Mouse (Mus musculus): Measurements from ENCODE around the gene Snx20. TPM values are rescaled to one million over a fixed set of nuclear protein-coding genes. Genes with fewer than 3 reads are reported as not detected.

Snx20 gene
- polyA plus RNA-seq, 1 experiment from 2014 or later, result 2.3 TPM

DNA sequence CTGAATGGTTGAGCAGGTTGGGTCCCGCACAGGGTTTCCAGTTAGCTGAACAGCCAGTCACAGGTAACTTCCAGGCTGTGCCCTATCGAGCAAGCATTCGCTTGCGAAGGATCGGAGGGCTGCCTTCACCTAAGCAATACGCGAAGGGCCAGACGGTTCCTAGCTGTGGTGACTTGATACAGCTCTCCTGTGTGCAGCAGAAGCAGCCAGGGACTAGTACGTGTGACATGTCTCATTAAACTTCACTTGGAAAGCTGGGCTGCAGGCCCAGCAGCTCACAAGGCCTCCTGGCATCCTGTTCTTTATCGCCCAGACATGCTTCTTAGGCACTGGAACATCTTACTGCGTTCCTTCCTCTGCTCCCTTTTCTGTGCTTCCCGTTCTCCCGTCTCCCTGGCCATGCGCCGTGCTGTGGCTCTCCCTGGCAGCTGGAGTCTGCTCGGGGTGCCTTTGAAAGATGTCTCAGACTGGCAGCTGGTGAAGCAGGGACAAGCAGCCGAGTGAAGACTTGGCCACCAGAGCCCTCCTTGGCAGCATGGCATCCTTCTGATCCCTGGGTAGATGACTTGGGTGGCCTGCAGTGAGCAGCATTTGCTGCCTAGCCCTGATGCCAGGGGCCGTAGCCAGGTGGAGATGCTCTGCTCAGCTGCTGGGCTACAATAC, 56.1 kb downstream of the Snx20 start:
- whole genome bisulfite sequencing, result 59% methylated on average over 18 of the region's 18 CpGs
- peak; percentile 18 for ATAC-seq (ENCODE audit: low FRiP score, low TSS enrichment)
- no peaks in the 10 kb centered on the region for H3K9me3 ChIP-seq (ENCODE audit: control insufficient read depth, low read length)
- no peak overlapping the region for H3K4me3 ChIP-seq (ENCODE audit: low read length)
- H3K27me3 ChIP-seq (ENCODE audit: control insufficient read depth, insufficient read depth, low read length), result no peaks in the 10 kb centered on the region
- H3K36me3 ChIP-seq (ENCODE audit: control insufficient read depth, insufficient read depth, low read length), result peaks cover 5% of the 10 kb centered on the region; the same call in 1 of the 2 replicates
- H3K27ac ChIP-seq (ENCODE audit: low read depth, low read length), result peak overlapping the region; percentile 6; the same call in 1 of the 2 replicates
- peak overlapping the region; percentile 14; the same call in 1 of the 2 replicates for H3K9ac ChIP-seq (ENCODE audit: low read depth, low read length)
- H3K4me2 ChIP-seq (replicated peaks; ENCODE audit: low read depth, low read length), result no peak overlapping the region
- peaks cover 42% of the 10 kb centered on the region for H3K4me1 ChIP-seq (ENCODE audit: control insufficient read depth, insufficient read depth, low read length)

DNA sequence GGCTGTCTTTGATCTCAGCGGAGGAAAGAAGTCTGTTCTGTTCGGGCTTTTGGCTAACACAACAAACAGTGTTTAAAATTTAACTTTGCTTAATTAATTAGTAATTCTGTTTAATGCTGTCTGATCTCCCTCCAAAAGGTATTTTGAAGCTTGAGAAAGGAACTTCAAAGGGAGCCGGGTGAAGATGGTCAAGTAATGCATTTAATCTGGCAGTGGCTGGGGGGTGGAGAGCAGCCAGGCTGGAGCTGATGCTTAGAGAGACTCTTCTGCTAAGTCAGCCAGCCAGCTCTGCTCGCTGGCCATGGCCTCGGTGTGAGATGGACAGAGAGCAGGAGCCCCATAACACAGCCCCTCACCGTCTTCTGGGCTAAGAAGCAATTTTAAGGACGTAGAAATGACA, 56.7 kb downstream of the Snx20 start:
- Histone ChIP-seq H3K27ac (ENCODE audit: low read depth, low read length) (peak overlapping the region; percentile 43; the same call in 1 of the 2 replicates), H3K4me2 (replicated peaks; ENCODE audit: low read depth, low read length) (no peak overlapping the region), H3K4me1 (ENCODE audit: control insufficient read depth, insufficient read depth, low read length) (peaks cover 45% of the 10 kb centered on the region), H3K9me3 (ENCODE audit: control insufficient read depth, low read length) (no peaks in the 10 kb centered on the region), H3K36me3 (ENCODE audit: control insufficient read depth, insufficient read depth, low read length) (peaks cover 5% of the 10 kb centered on the region; the same call in 1 of the 2 replicates), H3K9ac (ENCODE audit: low read depth, low read length) (no peak overlapping the region), H3K27me3 (ENCODE audit: control insufficient read depth, insufficient read depth, low read length) (no peaks in the 10 kb centered on the region), H3K4me3 (ENCODE audit: low read length) (no peak overlapping the region)
- WGBS, result 34% methylated on average over 7 of the region's 7 CpGs
- peak; percentile 40 for ATAC-seq (ENCODE audit: low FRiP score, low TSS enrichment)

DNA sequence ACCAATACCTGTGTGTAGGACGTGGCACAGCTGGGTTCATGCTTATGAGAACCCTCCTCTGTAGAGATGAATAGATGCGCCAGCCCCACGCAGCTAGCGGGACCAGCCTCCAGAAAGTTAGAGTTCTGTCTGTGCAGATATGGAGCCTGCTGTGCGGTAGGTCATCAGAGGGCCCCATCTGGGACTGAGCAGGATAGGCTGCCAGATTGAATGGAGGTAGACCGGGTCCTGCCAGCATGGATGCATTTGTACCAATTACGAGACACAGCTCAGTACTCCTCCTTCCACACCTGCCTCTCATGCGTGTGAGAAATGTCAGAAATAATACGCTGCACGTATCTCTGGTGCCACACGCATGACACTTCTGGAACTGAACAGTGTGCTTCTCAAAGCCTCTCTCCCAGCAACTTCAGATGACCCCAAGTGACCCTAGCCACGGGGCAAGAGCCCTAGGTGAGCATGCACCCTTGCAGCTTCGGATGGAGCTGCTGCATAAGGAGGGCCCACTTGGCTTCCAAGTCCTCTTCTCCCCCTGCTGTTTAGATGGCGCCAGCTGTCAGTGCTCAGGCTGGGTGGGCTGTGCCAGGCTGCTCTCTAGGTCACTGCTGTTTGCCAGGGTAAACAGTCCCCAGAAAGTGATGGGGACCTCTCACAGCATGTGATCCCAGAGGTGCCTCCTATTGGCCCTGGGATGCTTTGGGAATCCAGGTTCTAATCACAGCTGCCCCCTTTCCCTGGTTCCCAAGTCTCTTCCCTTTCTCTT, 57.3 kb downstream of the Snx20 start:
- Histone ChIP-seq H3K4me1 (ENCODE audit: control insufficient read depth, insufficient read depth, low read length) (peaks cover 49% of the 10 kb centered on the region), H3K27me3 (ENCODE audit: control insufficient read depth, insufficient read depth, low read length) (no peaks in the 10 kb centered on the region), H3K4me3 (ENCODE audit: low read length) (no peak overlapping the region), H3K9me3 (ENCODE audit: control insufficient read depth, low read length) (no peaks in the 10 kb centered on the region), H3K4me2 (replicated peaks; ENCODE audit: low read depth, low read length) (no peak overlapping the region), H3K27ac (ENCODE audit: low read depth, low read length) (peak overlapping the region; percentile 43; the same call in 1 of the 2 replicates), H3K9ac (ENCODE audit: low read depth, low read length) (no peak overlapping the region), H3K36me3 (ENCODE audit: control insufficient read depth, insufficient read depth, low read length) (peaks cover 5% of the 10 kb centered on the region; the same call in 1 of the 2 replicates)
- 69% methylated on average over 14 of the region's 14 CpGs for WGBS
- peak; percentile 59 for ATAC-seq (ENCODE audit: low FRiP score, low TSS enrichment)

DNA sequence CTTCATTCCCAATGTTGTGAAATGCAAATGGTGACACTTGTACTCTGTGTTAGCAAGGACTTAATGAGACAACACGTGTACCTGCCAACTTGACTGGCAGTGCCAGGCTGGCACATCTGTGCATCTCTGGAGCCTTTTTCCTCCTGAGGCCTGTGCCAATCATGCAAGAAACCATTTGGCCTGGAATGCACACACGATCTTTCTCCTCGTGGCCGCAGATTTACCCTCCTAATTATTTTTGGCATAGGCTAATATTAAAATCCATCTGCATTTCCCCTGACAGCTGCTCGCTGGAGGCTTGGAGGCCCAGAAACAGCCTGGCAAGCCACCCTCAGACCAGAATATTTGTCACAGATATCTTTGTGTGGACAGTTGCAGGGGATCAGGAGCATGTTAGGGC, 58.3 kb downstream of the Snx20 start:
- WGBS, result 83% methylated on average over 5 of the region's 5 CpGs
- H3K36me3 ChIP-seq (ENCODE audit: control insufficient read depth, insufficient read depth, low read length), result peaks cover 3% of the 10 kb centered on the region; the same call in 1 of the 2 replicates
- no peaks in the 10 kb centered on the region for H3K9me3 ChIP-seq (ENCODE audit: control insufficient read depth, low read length)
- no peak overlapping the region for H3K9ac ChIP-seq (ENCODE audit: low read depth, low read length)
- H3K4me2 ChIP-seq (replicated peaks; ENCODE audit: low read depth, low read length), result no peak overlapping the region
- peaks cover 50% of the 10 kb centered on the region for H3K4me1 ChIP-seq (ENCODE audit: control insufficient read depth, insufficient read depth, low read length)
- no peak overlapping the region; the same call in 1 of the 2 replicates for H3K27ac ChIP-seq (ENCODE audit: low read depth, low read length)
- no peak for ATAC-seq (ENCODE audit: low FRiP score, low TSS enrichment)
- no peaks in the 10 kb centered on the region for H3K27me3 ChIP-seq (ENCODE audit: control insufficient read depth, insufficient read depth, low read length)
- H3K4me3 ChIP-seq (ENCODE audit: low read length), result no peak overlapping the region

Other genes starting within 250 kb of the Snx20 start
- 52.4 and 60.9 TPM in 2 replicates for gene Nkd1, start 114.8 kb downstream of the Snx20 start, polyA plus RNA-seq (2014; fragmentation: Nextera tagmentation; extraction: Ambion mirVana)
- gene Nod2, start 11.2 kb upstream of the Snx20 start, polyA plus RNA-seq (2014; fragmentation: Nextera tagmentation; extraction: Ambion mirVana), result 0.11 and 0.15 TPM in 2 replicates
- 9.0 and 16.6 TPM in 2 replicates for gene Cyld, start 60.9 kb upstream of the Snx20 start, polyA plus RNA-seq (2014; fragmentation: Nextera tagmentation; extraction: Ambion mirVana)